Mouse (Mus musculus): ENCODE measurements around the gene Gtf2f1. TPM values are rescaled to one million over a fixed set of nuclear protein-coding genes. Genes with fewer than 3 reads are reported as not detected.
A peak's percentile ranks its signal among the peaks of the same experiment; 100 is the strongest.

Gene Gtf2f1
- total and polyA plus RNA-seq, 3 experiments: 145 to 171 TPM; not detected in 1

GRCm38 (mm10) chr17:57041554-57041953, 30.5 kb upstream of the Gtf2f1 start, which contains the start of gene Slc25a41:
Gene Slc25a41, minus strand, starts transcription at chr17:57041654.
- TF ChIP-seq ELF1 (IDR thresholded peaks at IDR 0.05; ENCODE audit: low read depth, low read length) (no peak), UBTF (IDR thresholded peaks at IDR 0.05; ENCODE audit: borderline replicate concordance, insufficient read depth, low read depth, low read length) (no peak), ETS1 (IDR thresholded peaks at IDR 0.05; ENCODE audit: low read depth, low read length) (no peak), NRF1 (IDR thresholded peaks at IDR 0.05; ENCODE audit: insufficient read depth, low read depth, low read length, poor library complexity, severe bottlenecking) (no peak), MYC (IDR thresholded peaks at IDR 0.05; ENCODE audit: low read depth, low read length) (no peak), CHD2 (IDR thresholded peaks at IDR 0.05; ENCODE audit: low read length) (no peak), POLR2AphosphoS5 (IDR thresholded peaks at IDR 0.05; ENCODE audit: borderline replicate concordance, low read depth, low read length) (no peak), GATA1 (IDR thresholded peaks at IDR 0.05; ENCODE audit: low read depth, low read length) (no peak), USF2 (IDR thresholded peaks at IDR 0.05; ENCODE audit: borderline replicate concordance in 1 of 2, insufficient read depth in 1 of 2, low read depth in 1 of 2, low read length in 2 of 2) (no peak), SIN3A (IDR thresholded peaks at IDR 0.05; ENCODE audit: low read length) (no peak), HCFC1 (IDR thresholded peaks at IDR 0.05; ENCODE audit: low read depth, low read length) (no peak)
- Histone ChIP-seq H3K9ac (ENCODE audit: control insufficient read depth, low read depth, low read length, poor library complexity, severe bottlenecking) (no peak within 1 kb of the TSS), H3K36me3 (ENCODE audit: control insufficient read depth in 1 of 2, insufficient read depth in 2 of 2, low read length in 2 of 2) (peaks cover 0 to 4% of the 10 kb centered on the region in 2 experiments; a peak in 2 of 4 replicates), H3K79me2 (ENCODE audit: control insufficient read depth, insufficient read depth, low read length, poor library complexity) (no peaks in the 10 kb centered on the region), H3K27me3 (ENCODE audit: control insufficient read depth in 1 of 2, insufficient read depth in 2 of 2, low read length in 2 of 2) (no peaks in the 10 kb centered on the region), H3K4me1 (ENCODE audit: control insufficient read depth in 1 of 2, insufficient read depth in 2 of 2, low read length in 2 of 2) (peaks cover 0 to 14% of the 10 kb centered on the region in 2 experiments; a peak in 2 of 4 replicates), H3K4me3 (ENCODE audit: control insufficient read depth in 1 of 2, insufficient read depth in 1 of 2, low read depth in 2 of 2, low read length in 2 of 2) (no peak within 1 kb of the TSS), H3K9me3 (replicated peaks; ENCODE audit: insufficient read depth, low read length) (no peaks in the 10 kb centered on the region), H3K27ac (ENCODE audit: control insufficient read depth, low read depth, low read length) (no peak within 1 kb of the TSS)
- no peak for DNase-seq (ENCODE audit: low read depth, low spot score)

- H3K27ac ChIP-seq (ENCODE audit: control insufficient read depth, low read depth, low read length): no peak overlapping the region
- peak; percentile 71 for DNase-seq (ENCODE audit: low read depth, low spot score)
- peaks cover 0 to 14% of the 10 kb centered on the region in 2 experiments; a peak in 2 of 4 replicates for H3K4me1 ChIP-seq (ENCODE audit: control insufficient read depth in 1 of 2, insufficient read depth in 2 of 2, low read length in 2 of 2)
- H3K36me3 ChIP-seq (ENCODE audit: control insufficient read depth in 1 of 2, insufficient read depth in 2 of 2, low read length in 2 of 2): peaks cover 0 to 4% of the 10 kb centered on the region in 2 experiments; a peak in 2 of 4 replicates
- H3K9ac ChIP-seq (ENCODE audit: control insufficient read depth, low read depth, low read length, poor library complexity, severe bottlenecking): no peak overlapping the region
- TF ChIP-seq TCF12 (IDR thresholded peaks at IDR 0.05; ENCODE audit: low read depth, low read length) (no peak), POLR2AphosphoS2 (IDR thresholded peaks at IDR 0.05; ENCODE audit: low read length) (no peak), ZMIZ1 (IDR thresholded peaks at IDR 0.05; ENCODE audit: low read depth, low read length) (no peak), CTCF (IDR thresholded peaks at IDR 0.05 in 2 of 3, conservative IDR thresholded peaks at IDR 0.05 in 1 of 3; ENCODE audit: control insufficient read depth in 1 of 3, insufficient read depth in 1 of 3, low read depth in 2 of 3, low read length in 3 of 3, poor library complexity in 1 of 3, severe bottlenecking in 1 of 3) (peak; percentile 64 to 74 (median 69)), USF1 (IDR thresholded peaks at IDR 0.05; ENCODE audit: low read depth, low read length) (0 out of 2 replicates have a peak, but pooled peaks have one; percentile 8), HCFC1 (IDR thresholded peaks at IDR 0.05; ENCODE audit: low read depth, low read length) (0 out of 2 replicates have a peak, but pooled peaks have one; percentile 35), USF2 (IDR thresholded peaks at IDR 0.05; ENCODE audit: borderline replicate concordance in 1 of 2, insufficient read depth in 1 of 2, low read depth in 1 of 2, low read length in 2 of 2) (no peak), BHLHE40 (IDR thresholded peaks at IDR 0.05; ENCODE audit: borderline replicate concordance, low read depth, low read length) (0 out of 2 replicates have a peak, but pooled peaks have one; percentile 25), SMC3 (IDR thresholded peaks at IDR 0.05; ENCODE audit: low read depth, low read length) (peak; percentile 64), RAD21 (IDR thresholded peaks at IDR 0.05; ENCODE audit: low read depth, low read length) (peak; percentile 54), SIN3A (IDR thresholded peaks at IDR 0.05; ENCODE audit: low read length) (peak; percentile 37; the same call in 1 of the 2 replicates), EP300 (IDR thresholded peaks at IDR 0.05; ENCODE audit: low read depth in 1 of 2, low read length in 2 of 2) (no peak)
- H3K27me3 ChIP-seq (ENCODE audit: control insufficient read depth in 1 of 2, insufficient read depth in 2 of 2, low read length in 2 of 2): no peaks in the 10 kb centered on the region
- H3K79me2 ChIP-seq (ENCODE audit: control insufficient read depth, insufficient read depth, low read length, poor library complexity): no peaks in the 10 kb centered on the region
- no peaks in the 10 kb centered on the region for H3K9me3 ChIP-seq (replicated peaks; ENCODE audit: insufficient read depth, low read length)
- no peak overlapping the region for H3K4me3 ChIP-seq (ENCODE audit: control insufficient read depth in 1 of 2, insufficient read depth in 1 of 2, low read depth in 2 of 2, low read length in 2 of 2)
Measured at GRCm38 (mm10) chr17:57038978-57039377, 27.9 kb upstream of the Gtf2f1 start.
